Mouse (Mus musculus): ENCODE measurements around the gene Dkkl1. TPM values are rescaled to one million over a fixed set of nuclear protein-coding genes. Genes with fewer than 3 reads are reported as not detected.
"Not testable (repeated sequence)": the region's sequence is repeated elsewhere in the genome, so short reads cannot be mapped to it uniquely, and the experiment has no call there.

Gene Dkkl1
- total RNA-seq (2021) = not detected
- long read RNA-seq, experiment 1, partial matches to known transcripts = 0 of 3 reads
- long read RNA-seq, experiment 1, other reads (novel, unspliced or antisense) = 0 of 3 reads
- long read RNA-seq, experiment 2 = 0 reads

GRCm38 (mm10) chr7:45211851-45212251, at the start of gene Dkkl1:
TSS of gene Dkkl1 (minus strand) at chr7:45212147.
- no peak for DNase-seq (ENCODE audit: low spot score in 2 of 2)

- no peak for DNase-seq (ENCODE audit: low spot score in 2 of 2)
Measured at GRCm38 (mm10) chr7:45259281-45259680, 47.3 kb upstream of the Dkkl1 start.

GRCm38 (mm10) chr7:45257063-45257840, 45.3 kb upstream of the Dkkl1 start:
- no peak for DNase-seq (ENCODE audit: low spot score in 2 of 2)

- DNase-seq (ENCODE audit: low spot score in 2 of 2) = not testable (repeated sequence)
Measured at GRCm38 (mm10) chr7:45255822-45256221, 43.9 kb upstream of the Dkkl1 start.

- no peak for DNase-seq (ENCODE audit: low spot score in 2 of 2)
Measured at GRCm38 (mm10) chr7:45253806-45254205, 41.9 kb upstream of the Dkkl1 start.

GRCm38 (mm10) chr7:45247666-45248065, 35.7 kb upstream of the Dkkl1 start:
- no peak for DNase-seq (ENCODE audit: low spot score in 2 of 2)

GRCm38 (mm10) chr7:45241389-45241749, 29.4 kb upstream of the Dkkl1 start:
- DNase-seq (ENCODE audit: low spot score in 2 of 2) = no peak

- DNase-seq (ENCODE audit: low spot score in 2 of 2) = no peak
Measured at GRCm38 (mm10) chr7:45240633-45241388, 28.9 kb upstream of the Dkkl1 start, which contains the start of gene Slc6a16. TSS of gene Slc6a16 (plus strand) at chr7:45241085.

- DNase-seq (ENCODE audit: low spot score in 2 of 2) = no peak
Measured at GRCm38 (mm10) chr7:45240109-45240508, 28.2 kb upstream of the Dkkl1 start.

- DNase-seq (ENCODE audit: low spot score in 2 of 2) = no peak
Measured at GRCm38 (mm10) chr7:45238723-45239496, 27.0 kb upstream of the Dkkl1 start, which contains the start of gene Cd37. TSS of gene Cd37 (minus strand) at chr7:45239115.

- no peak for DNase-seq (ENCODE audit: low spot score in 2 of 2)
Measured at GRCm38 (mm10) chr7:45237747-45238699, 26.1 kb upstream of the Dkkl1 start.

GRCm38 (mm10) chr7:45235656-45236180, 23.8 kb upstream of the Dkkl1 start:
- DNase-seq (ENCODE audit: low spot score in 2 of 2) = no peak

- no peak for DNase-seq (ENCODE audit: low spot score in 2 of 2)
Measured at GRCm38 (mm10) chr7:45234922-45235571, 23.1 kb upstream of the Dkkl1 start.

- no peak for DNase-seq (ENCODE audit: low spot score in 2 of 2)
Measured at GRCm38 (mm10) chr7:45234333-45234841, 22.4 kb upstream of the Dkkl1 start.

GRCm38 (mm10) chr7:45233580-45234332, 21.8 kb upstream of the Dkkl1 start:
- DNase-seq (ENCODE audit: low spot score in 2 of 2) = no peak

GRCm38 (mm10) chr7:45232716-45233465, 20.9 kb upstream of the Dkkl1 start:
- no peak for DNase-seq (ENCODE audit: low spot score in 2 of 2)

- DNase-seq (ENCODE audit: low spot score in 2 of 2) = no peak
Measured at GRCm38 (mm10) chr7:45231941-45232340, 20.0 kb upstream of the Dkkl1 start.

GRCm38 (mm10) chr7:45231192-45231591, 19.2 kb upstream of the Dkkl1 start:
- DNase-seq (ENCODE audit: low spot score in 2 of 2) = no peak

Data from gastrocnemius, postnatal 4 days (tissue).